In the genomic region with DNA sequence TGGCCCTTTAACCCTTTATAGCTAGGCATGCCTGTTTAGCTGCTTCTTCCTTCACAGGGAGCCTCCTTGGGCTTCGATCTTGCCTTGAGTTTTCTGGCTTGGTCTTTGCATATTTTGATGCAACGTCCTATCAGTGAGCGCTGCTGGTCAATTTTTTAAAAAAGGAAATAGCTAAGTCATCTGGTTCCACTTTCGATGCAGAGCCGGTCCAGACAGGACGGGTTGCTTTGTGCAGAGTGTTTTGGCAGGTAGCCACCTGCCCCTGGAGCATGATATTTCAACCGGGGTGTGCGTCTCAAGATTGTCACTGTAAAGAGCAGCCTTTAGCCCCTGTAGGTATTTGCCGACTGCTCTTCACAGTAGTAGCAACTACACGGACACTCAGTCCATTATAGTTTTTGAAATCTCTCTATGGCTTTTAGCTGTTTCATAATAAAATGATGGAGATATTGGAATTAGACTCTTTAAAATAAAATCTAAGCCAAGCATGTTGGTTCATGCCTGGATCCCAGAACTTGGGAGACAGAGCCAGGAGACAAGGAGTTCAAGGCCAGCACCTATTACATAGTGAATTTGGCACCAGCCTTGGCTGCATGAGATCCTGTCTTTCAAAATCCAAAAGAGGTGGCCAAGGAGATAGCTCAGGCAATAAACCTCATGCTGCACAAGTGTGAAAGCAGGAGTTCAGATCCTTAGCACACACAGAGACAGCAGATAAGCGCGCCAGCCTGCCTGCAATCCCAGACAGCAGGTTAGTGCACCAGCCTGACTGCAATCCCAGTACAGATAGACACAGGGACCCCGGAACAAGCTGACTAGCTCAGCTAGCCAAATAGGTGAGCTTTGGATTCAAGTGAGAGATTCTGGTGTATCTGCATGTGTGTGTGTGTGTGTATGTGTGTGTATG, we compare ENCODE assay signal across 8 mouse cellular contexts. TPM values are rescaled to one million over a fixed set of nuclear protein-coding genes. Genes with fewer than 3 reads are reported as not detected.
DNase-seq lines count a peak whose midpoint lies in the region; ATAC-seq and TF ChIP-seq lines count a peak whose summit lies in the region.

No protein-coding gene starts in this region.

- no peaks in the 10 kb centered on the region for H3K36me3 ChIP-seq in heart, postnatal 0 days (replicated peaks; ENCODE audit: control insufficient read depth, insufficient read depth, low read length)
- H3K36me3 ChIP-seq in forebrain, embryonic 10.5 days (replicated peaks), result no peaks in the 10 kb centered on the region

- H3K4me1 ChIP-seq in heart, postnatal 0 days (ENCODE audit: control insufficient read depth, insufficient read depth), result no peaks in the 10 kb centered on the region
- H3K4me1 ChIP-seq in forebrain, embryonic 10.5 days, result no peaks in the 10 kb centered on the region; the same call in 1 of the 2 replicates

- peak; percentile 62 for ATAC-seq in common myeloid progenitor, adult 5-6 weeks (replicated peaks; ENCODE audit: low read depth, poor library complexity, severe bottlenecking)
- no peak for ATAC-seq in heart, postnatal 0 days (ENCODE audit: insufficient read depth, low read depth)
- ATAC-seq in monocyte, adult 5-6 weeks (replicated peaks; ENCODE audit: insufficient number of reproducible peaks, low FRiP score, low TSS enrichment, poor library complexity, severe bottlenecking), result peak; percentile 65

- no peak overlapping the region for H3K4me3 ChIP-seq in heart, postnatal 0 days (ENCODE audit: low read depth, low read length)
- H3K4me3 ChIP-seq in forebrain, embryonic 10.5 days, result no peak overlapping the region

- 47% methylated on average over 13 of the region's 13 CpGs for WGBS in heart, postnatal 0 days
- WGBS in forebrain, embryonic 10.5 days, result 85% methylated on average over 13 of the region's 13 CpGs

- no peak for TF ChIP-seq CTCF in heart, postnatal 0 days (IDR thresholded peaks at IDR 0.05; ENCODE audit: low read depth)

- H3K27ac ChIP-seq in heart, postnatal 0 days (ENCODE audit: low read depth), result no peak overlapping the region
- no peak overlapping the region for H3K27ac ChIP-seq in forebrain, embryonic 10.5 days

- peaks cover 25% of the 10 kb centered on the region; the same call in 1 of the 2 replicates for H3K27me3 ChIP-seq in heart, postnatal 0 days (ENCODE audit: control insufficient read depth, insufficient read depth, low read length)
- no peaks in the 10 kb centered on the region for H3K27me3 ChIP-seq in forebrain, embryonic 10.5 days (ENCODE audit: poor library complexity, severe bottlenecking)

- peak overlapping the region; percentile 33 for H3K4me2 ChIP-seq in heart, postnatal 0 days (ENCODE audit: low read depth, low read length)

- no peak overlapping the region for H3K9ac ChIP-seq in heart, postnatal 0 days (replicated peaks; ENCODE audit: low read depth, low read length)

- DNase-seq in kidney, postnatal 36 days, result peak; percentile 25 to 57
- DNase-seq in kidney, adult 11 months, result no peak
- no peak for DNase-seq in heart, postnatal 0 days (ENCODE audit: low spot score)
- DNase-seq in thymus, adult 18-20 months, result no peak
- DNase-seq in left cerebral cortex, adult 11 months (ENCODE audit: low spot score), result no peak
- no peak for DNase-seq in forebrain, embryonic 10.5 days (ENCODE audit: extremely low spot score, low spot score)

- no peaks in the 10 kb centered on the region for H3K9me3 ChIP-seq in heart, postnatal 0 days (replicated peaks; ENCODE audit: control insufficient read depth, low read length)
- H3K9me3 ChIP-seq in forebrain, embryonic 10.5 days, result no peaks in the 10 kb centered on the region

- no peak for TF ChIP-seq EP300 in heart, postnatal 0 days (IDR thresholded peaks at IDR 0.05; ENCODE audit: low read depth)

RNA-seq across cellular contexts. Expression of a gene that starts 41.6 kb away (rescaled TPM):
- total RNA-seq in common myeloid progenitor, adult 5-6 weeks (2017), result 33.4 and 39.1 TPM in 2 replicates
- 10.2 and 16.8 TPM in 2 replicates for total RNA-seq in heart, postnatal 0 days (2014; rRNA removed; ENCODE audit: low replicate concordance)
- 29.2 and 34.2 TPM in 2 replicates for polyA plus RNA-seq in heart, postnatal 0 days (2015; fragmentation: Nextera tagmentation; extraction: Ambion mirVana)
- 80.5 to 105 TPM (median 99.5 TPM) in 3 replicates for total RNA-seq in monocyte, adult 5-6 weeks (2017)
- 93.1 and 103 TPM in 2 replicates for polyA plus RNA-seq in forebrain, embryonic 10.5 days (2016; fragmentation: Nextera tagmentation; extraction: Ambion mirVana)

Comparison
In these comparisons a context has a peak if more than half of its experiments do, and no peak if none do; other contexts are left out.
1. DNase-seq: peak in kidney, postnatal 36 days (2 of 2); none in kidney, adult 11 months (single experiment), heart, postnatal 0 days (single experiment), thymus, adult 18-20 months (0 of 2), left cerebral cortex, adult 11 months (single experiment) and forebrain, embryonic 10.5 days (single experiment).